Mouse (Mus musculus) heart, embryonic 12.5 days (tissue): ENCODE results near the gene Vstm5. TPM values are rescaled to one million over a fixed set of nuclear protein-coding genes. Genes with fewer than 3 reads are reported as not detected.
A peak's percentile ranks its signal among the peaks of the same experiment; 100 is the strongest.
"Not testable (repeated sequence)": the region's sequence is repeated elsewhere in the genome, so short reads cannot be mapped to it uniquely, and the experiment has no call there.

ENCODE experiments used
- ATAC-seq: fragments of 200-750 bp; cut with Nextera tagmentation; 2 replicates; pipeline ENCODE4 v1.8.0; 2017; ENCODE audit warnings: moderate TSS enrichment, moderate library complexity; ENCODE audit not compliant: insufficient number of reproducible peaks, low FRiP score
- H3K27ac ChIP-seq: fragments of 300-500 bp; sonication (generic); 2 replicates; pipeline ENCODE4 v1.5.1; 2016; ENCODE audit warnings: mild to moderate bottlenecking, moderate library complexity; ENCODE audit not compliant: poor library complexity, severe bottlenecking
- H3K27me3 ChIP-seq: fragments of 300-500 bp; sonication (generic); replicated peaks from 2 replicates; pipeline ENCODE4 v1.6.1; 2016; ENCODE audit warnings: mild to moderate bottlenecking, moderate library complexity
- H3K36me3 ChIP-seq: fragments of 300-500 bp; sonication (generic); 2 replicates; pipeline ENCODE4 v1.6.1; 2016; ENCODE audit warnings: mild to moderate bottlenecking, moderate library complexity
- H3K4me1 ChIP-seq: fragments of 300-500 bp; sonication (generic); replicated peaks from 2 replicates; pipeline ENCODE4 v1.6.1; 2016; ENCODE audit warnings: mild to moderate bottlenecking
- H3K4me2 ChIP-seq: fragments of 300-500 bp; sonication (generic); 2 replicates; pipeline ENCODE4 v1.6.1; 2016; ENCODE audit warnings: mild to moderate bottlenecking, moderate library complexity
- H3K4me3 ChIP-seq: fragments of 300-500 bp; sonication (generic); 2 replicates; pipeline ENCODE4 v1.5.1; 2016; ENCODE audit warnings: mild to moderate bottlenecking
- H3K9ac ChIP-seq: fragments of 300-500 bp; sonication (generic); 2 replicates; pipeline ENCODE4 v1.6.1; 2016; ENCODE audit warnings: mild to moderate bottlenecking, moderate library complexity
- H3K9me3 ChIP-seq: fragments of 300-500 bp; sonication (generic); replicated peaks from 2 replicates; pipeline ENCODE4 v1.6.1; 2016; ENCODE audit warnings: mild to moderate bottlenecking, moderate library complexity
- WGBS: fragments of 180-500 bp; shearing (Covaris S2); methylation state at CpG from one replicate; pipeline ENCODE4 v1.1.7; 2016; 5-methylcytosine and 5-hydroxymethylcytosine counted together
- polyA plus RNA-seq: library from polyadenylated mRNA; unstranded; fragments of >200 nt; fragmentation: Nextera tagmentation; extraction: Ambion mirVana; gene quantifications from 2 replicates; pipeline ENCODE4 v1.2.1, GENCODE M21; 2016

Vstm5 gene
- 3.0 and 3.9 TPM in 2 replicates for polyA plus RNA-seq

- no peaks in the 10 kb centered on the region for H3K9me3 ChIP-seq
- H3K4me1 ChIP-seq, result peaks cover 21% of the 10 kb centered on the region
- ATAC-seq, result peak; percentile 70
- H3K27me3 ChIP-seq, result no peaks in the 10 kb centered on the region
- H3K36me3 ChIP-seq, result no peaks in the 10 kb centered on the region
- H3K4me3 ChIP-seq, result peak within 1 kb of the TSS; percentile 56
- H3K4me2 ChIP-seq, result peak within 1 kb of the TSS; percentile 92
- WGBS, result 3% methylated on average over 35 of the region's 35 CpGs
- peak within 1 kb of the TSS; percentile 53 for H3K27ac ChIP-seq
- peak within 1 kb of the TSS; percentile 77 for H3K9ac ChIP-seq
Observed at GRCm38 (mm10) chr9:15239042-15239925, at the start of gene Vstm5. Vstm5 (plus strand) TSS chr9:15239045.

DNA sequence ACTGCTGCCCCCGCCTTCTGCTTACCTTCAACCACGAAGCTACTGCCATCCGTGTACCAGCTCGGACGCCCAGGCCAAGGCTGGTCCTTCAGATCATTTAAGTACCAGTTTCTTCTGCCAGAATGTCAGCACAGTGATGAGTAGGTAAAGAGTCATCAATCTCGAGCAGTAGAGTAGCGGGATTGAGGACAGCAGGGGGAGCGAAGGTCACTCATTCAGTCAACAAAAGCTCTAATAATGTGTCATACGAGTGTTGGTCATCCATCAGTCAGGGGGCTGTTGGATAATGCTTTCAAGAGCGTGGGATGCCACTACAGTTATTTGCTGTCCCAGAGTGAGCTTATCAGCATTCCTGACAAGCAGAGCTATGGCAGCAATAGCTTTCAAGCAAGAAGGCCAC lies 44.0 kb upstream of the Vstm5 start:
- H3K27ac ChIP-seq, H3K4me1 ChIP-seq, H3K27me3 ChIP-seq, ATAC-seq, H3K4me2 ChIP-seq, H3K4me3 ChIP-seq, H3K9me3 ChIP-seq, H3K36me3 ChIP-seq, H3K9ac ChIP-seq: not testable (repeated sequence)
- 55% methylated on average over 10 of the region's 10 CpGs for WGBS

- Histone ChIP-seq H3K27ac (no peak overlapping the region), H3K4me1 (no peaks in the 10 kb centered on the region), H3K4me3 (no peak overlapping the region), H3K9me3 (no peaks in the 10 kb centered on the region), H3K4me2 (no peak overlapping the region), H3K27me3 (no peaks in the 10 kb centered on the region), H3K9ac (no peak overlapping the region), H3K36me3 (no peaks in the 10 kb centered on the region)
- no peak for ATAC-seq
- 79% methylated on average over 4 of the region's 4 CpGs for WGBS
Observed at GRCm38 (mm10) chr9:15206631-15207030, 32.2 kb upstream of the Vstm5 start.

DNA sequence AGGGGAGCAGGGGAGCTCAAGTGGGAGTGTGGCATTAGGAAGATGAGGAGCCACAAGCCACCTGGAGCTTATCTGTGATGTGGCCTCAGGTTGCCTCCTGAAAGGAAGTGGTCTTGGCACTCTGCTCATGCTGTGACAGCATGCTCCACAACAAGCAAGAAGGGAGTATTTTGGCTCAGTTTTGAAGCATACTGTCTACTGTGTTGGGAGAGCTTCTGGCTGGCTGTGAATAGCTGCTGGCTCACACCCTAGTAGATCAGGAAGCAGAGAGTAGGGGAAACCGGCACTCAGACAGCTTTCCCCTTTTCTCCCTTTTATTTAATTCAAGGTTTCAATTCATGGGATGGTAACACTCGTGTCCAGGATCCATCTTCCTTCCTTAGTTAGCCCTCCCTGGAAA lies 29.5 kb upstream of the Vstm5 start:
- no peak for ATAC-seq
- Histone ChIP-seq H3K27me3 (no peaks in the 10 kb centered on the region), H3K9ac (no peak overlapping the region), H3K4me1 (no peaks in the 10 kb centered on the region), H3K4me2 (no peak overlapping the region), H3K4me3 (no peak overlapping the region), H3K27ac (no peak overlapping the region), H3K9me3 (no peaks in the 10 kb centered on the region), H3K36me3 (no peaks in the 10 kb centered on the region)
- WGBS, result 67% methylated on average over 2 of the region's 2 CpGs

GRCm38 (mm10) chr9:15211876-15212275 lies 27.0 kb upstream of the Vstm5 start:
- Histone ChIP-seq H3K36me3 (no peaks in the 10 kb centered on the region), H3K9ac (no peak overlapping the region), H3K4me2 (no peak overlapping the region), H3K27ac (no peak overlapping the region), H3K9me3 (no peaks in the 10 kb centered on the region), H3K4me3 (no peak overlapping the region), H3K4me1 (no peaks in the 10 kb centered on the region), H3K27me3 (no peaks in the 10 kb centered on the region)
- no peak for ATAC-seq
- WGBS, result 68% methylated on average over 3 of the region's 3 CpGs

- ATAC-seq, result no peak
- no peak overlapping the region for H3K4me3 ChIP-seq
- H3K4me2 ChIP-seq, result no peak overlapping the region
- H3K36me3 ChIP-seq, result no peaks in the 10 kb centered on the region
- no peak overlapping the region for H3K9ac ChIP-seq
- no peaks in the 10 kb centered on the region for H3K9me3 ChIP-seq
- no peaks in the 10 kb centered on the region for H3K4me1 ChIP-seq
- WGBS, result 66% methylated on average over 1 of the region's 1 CpGs
- no peak overlapping the region for H3K27ac ChIP-seq
- H3K27me3 ChIP-seq, result no peaks in the 10 kb centered on the region
Observed at GRCm38 (mm10) chr9:15213695-15214094, 25.1 kb upstream of the Vstm5 start.

GRCm38 (mm10) chr9:15224912-15225311 lies 13.9 kb upstream of the Vstm5 start:
- Histone ChIP-seq H3K4me3 (no peak overlapping the region), H3K9ac (no peak overlapping the region), H3K9me3 (peaks cover 4% of the 10 kb centered on the region), H3K36me3 (no peaks in the 10 kb centered on the region), H3K27me3 (no peaks in the 10 kb centered on the region), H3K4me2 (no peak overlapping the region), H3K27ac (no peak overlapping the region), H3K4me1 (no peaks in the 10 kb centered on the region)
- no peak for ATAC-seq
- WGBS, result 27% methylated on average over 2 of the region's 2 CpGs

GRCm38 (mm10) chr9:15232445-15232844 lies 6.4 kb upstream of the Vstm5 start:
- Histone ChIP-seq H3K36me3 (no peaks in the 10 kb centered on the region), H3K4me2 (no peak overlapping the region), H3K9ac (no peak overlapping the region), H3K27ac (no peak overlapping the region), H3K27me3 (no peaks in the 10 kb centered on the region), H3K4me1 (0 out of 2 replicates have a peak, but pooled peaks cover 2% of the 10 kb centered on the region), H3K9me3 (0 out of 2 replicates have a peak, but pooled peaks cover 3% of the 10 kb centered on the region), H3K4me3 (no peak overlapping the region)
- no peak for ATAC-seq
- WGBS, result 76% methylated on average over 3 of the region's 3 CpGs

DNA sequence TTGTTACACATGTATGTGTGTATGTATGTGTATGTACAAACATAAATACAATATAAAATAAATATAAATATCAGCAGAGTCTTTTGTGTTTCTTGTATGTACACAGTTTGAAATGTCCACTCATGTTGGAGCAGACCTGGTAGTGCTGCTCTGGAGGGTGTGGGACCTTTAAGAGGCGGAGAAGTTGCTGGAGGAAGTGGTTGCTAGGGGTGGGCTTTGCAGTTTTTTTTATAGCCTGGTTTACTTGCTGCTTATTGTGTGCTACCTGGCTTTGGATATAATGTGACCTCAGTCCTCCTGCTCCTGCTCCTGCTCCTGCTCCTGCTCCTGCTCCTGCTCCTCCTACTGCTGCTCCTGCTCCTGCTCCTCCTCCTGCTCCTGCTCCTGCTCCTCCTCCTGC lies 5.2 kb upstream of the Vstm5 start:
- peaks cover 12% of the 10 kb centered on the region for H3K4me1 ChIP-seq
- H3K27me3 ChIP-seq, result no peaks in the 10 kb centered on the region
- H3K4me3 ChIP-seq, result no peak overlapping the region
- 92% methylated on average over 1 of the region's 1 CpGs for WGBS
- no peak overlapping the region for H3K9ac ChIP-seq
- no peak for ATAC-seq
- H3K4me2 ChIP-seq, result no peak overlapping the region
- H3K9me3 ChIP-seq, result 0 out of 2 replicates have a peak, but pooled peaks cover 3% of the 10 kb centered on the region
- H3K36me3 ChIP-seq, result no peaks in the 10 kb centered on the region
- no peak overlapping the region for H3K27ac ChIP-seq

DNA sequence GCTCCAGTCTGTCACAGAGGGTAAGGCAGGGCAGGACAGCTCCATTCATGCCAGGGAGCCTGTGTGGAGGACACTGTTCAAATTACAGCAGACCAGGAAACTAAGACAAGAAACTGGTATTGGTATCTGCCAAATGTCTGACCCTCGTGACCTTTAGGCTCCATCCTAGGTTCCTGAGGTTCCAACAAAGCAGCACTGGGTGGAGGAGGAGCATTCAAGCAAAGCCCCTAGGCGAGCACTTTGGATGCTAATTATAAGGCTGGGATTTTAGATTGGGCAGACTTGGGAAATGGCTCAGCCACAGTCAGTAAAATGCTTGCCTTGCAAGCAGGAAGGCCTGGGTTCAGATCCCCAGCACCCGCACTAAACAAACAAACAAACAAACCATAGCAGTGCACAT lies 2.9 kb upstream of the Vstm5 start:
- Histone ChIP-seq H3K4me3 (no peak overlapping the region), H3K27ac (no peak overlapping the region), H3K4me1 (peaks cover 21% of the 10 kb centered on the region), H3K4me2 (no peak overlapping the region), H3K36me3 (no peaks in the 10 kb centered on the region), H3K9ac (no peak overlapping the region), H3K9me3 (0 out of 2 replicates have a peak, but pooled peaks cover 3% of the 10 kb centered on the region), H3K27me3 (no peaks in the 10 kb centered on the region)
- no peak for ATAC-seq
- WGBS, result 75% methylated on average over 3 of the region's 3 CpGs

DNA sequence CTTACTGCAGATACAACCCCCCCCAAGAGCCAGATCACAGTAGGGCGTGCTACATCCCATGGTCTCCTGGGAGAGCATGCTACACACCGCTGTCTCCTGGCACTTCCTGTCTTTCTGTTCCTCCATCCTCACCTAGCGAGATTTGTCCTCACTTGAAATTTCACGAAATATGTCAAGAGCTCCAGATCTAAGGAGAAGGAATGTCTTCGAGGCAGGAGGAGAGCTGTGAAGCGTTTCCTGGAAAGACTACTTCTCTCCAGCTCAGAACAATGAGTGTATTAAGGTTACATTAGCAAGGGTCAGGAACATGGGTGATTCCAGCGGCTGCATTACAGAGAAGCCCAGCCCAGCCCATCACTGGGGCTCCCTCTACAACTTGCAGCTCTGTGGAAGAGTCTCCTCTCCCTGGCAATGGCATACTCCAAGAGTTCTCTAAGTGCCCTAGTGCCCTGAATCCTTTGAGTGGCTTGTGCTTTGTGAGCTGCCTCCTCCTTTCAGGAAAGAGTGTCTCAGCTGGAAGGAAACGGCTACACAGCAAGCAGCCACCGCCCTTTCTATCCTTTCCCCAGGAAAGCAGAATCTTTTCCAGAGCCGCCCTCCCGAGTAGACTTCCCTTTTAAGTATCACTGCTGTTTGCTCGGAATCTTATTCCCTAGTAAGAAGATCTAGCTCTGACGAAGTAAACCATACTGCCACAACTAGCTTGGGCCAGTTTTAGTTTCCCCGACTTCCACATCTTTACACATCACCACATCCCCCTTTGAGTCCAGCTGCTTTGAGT lies 1.1 kb upstream of the Vstm5 start:
- Histone ChIP-seq H3K9ac (no peak overlapping the region), H3K27me3 (no peaks in the 10 kb centered on the region), H3K36me3 (no peaks in the 10 kb centered on the region), H3K4me3 (no peak overlapping the region), H3K27ac (peak overlapping the region; percentile 41), H3K9me3 (no peaks in the 10 kb centered on the region), H3K4me1 (peaks cover 21% of the 10 kb centered on the region), H3K4me2 (peak overlapping the region; percentile 92)
- ATAC-seq, result peak; percentile 39; the same call in 1 of the 2 replicates
- 39% methylated on average over 14 of the region's 14 CpGs for WGBS
